Mouse (Mus musculus): ENCODE measurements around the gene Dppa1. TPM values are rescaled to one million over a fixed set of nuclear protein-coding genes. Genes with fewer than 3 reads are reported as not detected.

The Dppa1 gene
- polyA plus RNA-seq, 1 experiment from 2014 or later, result not detected

DNA sequence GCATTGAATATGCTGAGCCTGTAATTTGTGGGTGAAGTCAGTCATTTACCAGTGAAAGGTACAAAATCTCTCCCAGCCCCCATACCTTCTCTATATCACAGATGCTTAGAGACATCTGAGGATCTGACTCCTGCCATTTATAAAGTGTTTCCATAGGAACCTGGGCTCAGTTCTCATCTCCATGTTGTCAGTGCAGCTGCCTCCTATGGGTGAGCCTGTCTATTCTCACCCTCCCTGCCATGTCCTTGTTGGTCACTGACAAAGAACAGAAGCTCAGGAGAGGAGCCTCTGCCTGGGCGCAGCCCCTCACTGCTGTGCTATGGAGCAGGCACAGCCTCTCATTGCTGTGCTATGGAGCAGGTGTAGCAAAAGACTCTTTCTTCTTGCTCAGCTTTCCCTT is 9.1 kb downstream of the Dppa1 start:
- Histone ChIP-seq H3K4me2 (no peak overlapping the region), H3K9ac (no peak overlapping the region), H3K4me3 (replicated peaks) (no peak overlapping the region), H3K4me1 (no peaks in the 10 kb centered on the region), H3K36me3 (no peaks in the 10 kb centered on the region), H3K9me3 (replicated peaks) (no peaks in the 10 kb centered on the region), H3K27ac (no peak overlapping the region), H3K27me3 (no peaks in the 10 kb centered on the region)
- 80% methylated on average over 1 of the region's 1 CpGs for WGBS
- no peak for ATAC-seq (replicated peaks; ENCODE audit: low FRiP score)

DNA sequence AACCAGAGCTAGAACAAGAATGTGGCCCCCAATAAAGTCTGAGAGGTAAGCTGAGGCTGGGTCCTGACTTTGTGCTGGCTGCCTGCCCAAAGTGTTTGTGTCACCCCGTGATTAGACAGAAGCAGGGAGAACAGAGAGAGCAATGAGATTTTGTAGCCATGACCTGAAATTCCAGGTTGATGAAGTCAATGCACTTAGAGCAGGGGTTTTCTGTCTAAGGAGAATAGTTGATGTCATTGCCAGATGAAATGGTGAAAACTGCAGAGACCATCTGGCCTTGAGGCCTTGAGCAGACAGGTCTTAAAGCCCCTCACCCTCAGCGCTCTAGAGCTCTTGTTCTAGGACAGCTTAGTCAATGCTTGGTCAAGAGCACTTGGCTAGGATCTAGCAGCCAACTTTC is 36.6 kb downstream of the Dppa1 start:
- no peak overlapping the region for H3K9ac ChIP-seq
- H3K4me1 ChIP-seq, result no peaks in the 10 kb centered on the region
- no peak for ATAC-seq (replicated peaks; ENCODE audit: low FRiP score)
- no peak overlapping the region for H3K4me3 ChIP-seq (replicated peaks)
- no peaks in the 10 kb centered on the region for H3K9me3 ChIP-seq (replicated peaks)
- WGBS, result 76% methylated on average over 2 of the region's 2 CpGs
- no peak overlapping the region for H3K4me2 ChIP-seq
- no peaks in the 10 kb centered on the region for H3K27me3 ChIP-seq
- H3K36me3 ChIP-seq, result no peaks in the 10 kb centered on the region
- no peak overlapping the region for H3K27ac ChIP-seq

DNA sequence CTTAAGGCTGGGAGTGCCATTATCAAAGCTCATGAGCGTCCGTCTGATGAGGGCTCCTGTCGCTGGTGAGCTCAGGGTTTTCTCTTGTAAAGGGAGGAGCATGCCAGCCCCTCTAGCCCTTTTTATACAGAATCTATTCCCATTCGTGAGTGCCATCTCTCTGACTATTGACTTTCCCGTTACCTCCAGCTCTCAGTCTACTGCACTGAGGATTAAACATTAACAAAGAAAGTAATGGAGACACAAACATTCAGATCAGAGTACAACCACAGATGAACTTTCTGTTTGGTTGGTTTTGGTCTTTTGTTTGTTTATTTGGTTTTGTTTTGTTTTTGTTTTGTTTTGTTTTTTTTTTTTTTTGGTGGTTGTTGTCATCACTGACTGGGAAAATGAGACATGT is 46.3 kb downstream of the Dppa1 start:
- Histone ChIP-seq H3K36me3 (no peaks in the 10 kb centered on the region), H3K4me2 (no peak overlapping the region), H3K27ac (no peak overlapping the region), H3K27me3 (no peaks in the 10 kb centered on the region), H3K4me1 (no peaks in the 10 kb centered on the region), H3K9me3 (replicated peaks) (no peaks in the 10 kb centered on the region), H3K9ac (no peak overlapping the region), H3K4me3 (replicated peaks) (no peak overlapping the region)
- ATAC-seq (replicated peaks; ENCODE audit: low FRiP score), result no peak
- WGBS, result 71% methylated on average over 5 of the region's 5 CpGs

DNA sequence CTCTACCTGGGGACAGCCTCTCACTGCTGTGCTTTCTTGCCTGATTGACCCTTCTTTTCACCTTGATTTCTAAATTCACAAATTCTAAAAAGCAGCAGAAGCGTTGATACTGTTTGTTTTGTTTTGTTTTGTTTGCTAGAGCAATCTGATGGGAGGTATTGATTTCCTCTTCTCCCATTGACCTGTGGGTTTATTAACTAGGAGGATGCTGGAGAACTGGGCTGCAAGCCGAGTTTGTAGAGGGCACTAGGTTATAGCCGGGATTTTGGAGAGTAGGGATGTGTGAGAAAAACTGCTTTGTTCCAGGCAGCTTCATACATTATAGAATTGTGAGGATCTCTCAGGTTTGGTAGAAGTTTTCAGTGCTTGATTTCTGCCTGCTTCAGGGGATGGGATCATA is 48.6 kb downstream of the Dppa1 start:
- no peaks in the 10 kb centered on the region for H3K36me3 ChIP-seq
- H3K9me3 ChIP-seq (replicated peaks), result no peaks in the 10 kb centered on the region
- H3K4me1 ChIP-seq, result no peaks in the 10 kb centered on the region
- no peak for ATAC-seq (replicated peaks; ENCODE audit: low FRiP score)
- no peaks in the 10 kb centered on the region for H3K27me3 ChIP-seq
- no peak overlapping the region for H3K4me3 ChIP-seq (replicated peaks)
- no peak overlapping the region for H3K27ac ChIP-seq
- no peak overlapping the region for H3K4me2 ChIP-seq
- H3K9ac ChIP-seq, result no peak overlapping the region
- WGBS, result 79% methylated on average over 3 of the region's 3 CpGs

DNA sequence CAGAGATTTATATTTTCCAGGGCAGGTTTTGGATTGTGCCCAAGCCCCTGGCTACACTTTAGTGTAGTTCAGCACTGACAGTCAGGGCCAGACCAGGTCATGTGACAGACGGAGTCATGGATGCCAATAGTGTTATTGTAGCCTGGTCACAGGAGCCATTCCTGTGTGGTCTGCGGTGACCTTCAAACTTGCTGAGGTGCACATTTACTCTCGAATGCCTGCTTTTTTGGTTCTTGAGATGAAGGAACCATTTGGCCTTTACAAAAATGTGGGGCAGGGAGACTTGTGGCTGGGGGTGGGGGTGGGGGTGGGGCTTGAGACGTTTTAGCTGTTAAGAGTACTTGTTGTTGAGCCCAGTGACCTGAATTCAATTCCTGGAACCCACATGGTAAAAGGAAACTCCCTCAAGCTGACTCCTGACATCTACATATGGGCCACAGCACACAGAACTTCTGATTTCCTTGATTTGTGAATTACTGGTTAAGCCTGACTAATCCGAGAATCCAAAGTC is 50.2 kb downstream of the Dppa1 start:
- Histone ChIP-seq H3K4me2 (no peak overlapping the region), H3K27me3 (no peaks in the 10 kb centered on the region), H3K27ac (no peak overlapping the region), H3K4me1 (no peaks in the 10 kb centered on the region), H3K9me3 (replicated peaks) (no peaks in the 10 kb centered on the region), H3K4me3 (replicated peaks) (no peak overlapping the region), H3K9ac (no peak overlapping the region), H3K36me3 (no peaks in the 10 kb centered on the region)
- 0 out of 2 replicates have a peak, but pooled peaks have one; percentile 69 for ATAC-seq (replicated peaks; ENCODE audit: low FRiP score)
- 40% methylated on average over 5 of the region's 5 CpGs for WGBS

DNA sequence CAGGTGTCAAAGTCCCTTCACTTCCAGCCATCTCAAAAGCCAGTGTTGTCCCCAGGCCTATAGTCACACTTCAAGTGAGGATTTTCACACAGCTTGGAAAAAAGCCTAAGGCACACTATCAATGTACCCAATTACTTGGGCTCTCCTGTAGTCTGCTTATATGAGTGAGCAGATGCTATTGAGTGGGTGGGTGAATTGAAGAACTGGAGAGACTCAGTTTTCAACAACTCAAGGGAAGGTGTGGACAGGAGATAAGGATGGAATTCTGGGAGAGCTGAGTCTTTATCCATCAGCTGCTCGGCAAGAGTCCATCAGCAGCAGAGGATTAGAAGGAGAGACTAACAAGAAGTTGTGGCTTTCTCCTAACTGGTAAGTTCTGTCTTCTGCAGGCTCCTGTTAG is 57.7 kb downstream of the Dppa1 start, which contains the start of gene BC053393:
TSS of gene BC053393 (plus strand) at position 210 of the 400 bp plus-strand sequence.
- no peak within 1 kb of the TSS for H3K4me3 ChIP-seq (replicated peaks)
- 71% methylated on average over 1 of the region's 1 CpGs for WGBS
- no peak within 1 kb of the TSS for H3K9ac ChIP-seq
- no peak for ATAC-seq (replicated peaks; ENCODE audit: low FRiP score)
- H3K27me3 ChIP-seq, result no peaks in the 10 kb centered on the region
- no peaks in the 10 kb centered on the region for H3K36me3 ChIP-seq
- H3K9me3 ChIP-seq (replicated peaks), result no peaks in the 10 kb centered on the region
- no peak within 1 kb of the TSS for H3K27ac ChIP-seq
- H3K4me1 ChIP-seq, result no peaks in the 10 kb centered on the region
- no peak within 1 kb of the TSS for H3K4me2 ChIP-seq

DNA sequence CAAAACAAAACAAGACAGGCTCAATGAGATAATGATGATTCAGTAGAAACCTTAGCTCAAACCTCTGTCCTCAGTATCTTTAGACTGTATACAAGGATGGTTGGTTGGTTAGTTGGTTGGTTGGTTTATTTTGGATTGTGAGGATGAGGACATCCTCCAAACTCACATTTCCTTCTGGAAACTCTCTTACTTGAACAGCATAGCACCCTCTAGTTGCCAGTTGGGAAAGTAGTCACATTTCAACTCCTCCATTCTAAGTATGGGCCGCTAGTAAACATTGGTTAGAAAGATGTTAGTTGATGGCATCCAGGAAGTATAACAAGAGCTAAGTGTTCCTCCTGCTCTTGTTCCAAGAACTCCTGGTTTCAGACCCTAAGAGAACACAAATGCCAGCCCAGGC is 60.0 kb downstream of the Dppa1 start:
- Histone ChIP-seq H3K27ac (no peak overlapping the region), H3K4me1 (no peaks in the 10 kb centered on the region), H3K36me3 (no peaks in the 10 kb centered on the region), H3K27me3 (no peaks in the 10 kb centered on the region), H3K9me3 (replicated peaks) (no peaks in the 10 kb centered on the region), H3K4me3 (replicated peaks) (no peak overlapping the region), H3K9ac (no peak overlapping the region), H3K4me2 (no peak overlapping the region)
- WGBS, result 78% methylated on average over 1 of the region's 1 CpGs
- ATAC-seq (replicated peaks; ENCODE audit: low FRiP score), result no peak

DNA sequence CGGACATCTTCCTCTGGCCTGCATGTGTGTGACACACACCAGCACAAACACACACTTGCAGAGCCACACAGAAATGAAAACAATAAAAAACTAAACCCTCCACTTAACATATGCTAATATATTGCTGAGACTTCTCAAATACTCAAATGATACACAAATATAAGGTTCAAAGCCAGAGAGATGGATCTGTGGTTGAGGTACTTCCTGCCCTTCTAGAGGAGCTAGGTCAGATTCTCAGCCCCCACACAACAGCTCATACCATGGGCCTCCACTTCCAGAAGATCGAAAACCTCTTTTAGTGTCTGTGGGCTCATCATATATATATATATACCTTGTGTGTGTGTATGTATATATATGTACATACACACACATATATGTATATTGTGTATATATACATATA is 63.1 kb downstream of the Dppa1 start:
- no peak overlapping the region for H3K9ac ChIP-seq
- H3K27me3 ChIP-seq, result no peaks in the 10 kb centered on the region
- H3K4me1 ChIP-seq, result no peaks in the 10 kb centered on the region
- no peak overlapping the region for H3K27ac ChIP-seq
- H3K4me3 ChIP-seq (replicated peaks), result no peak overlapping the region
- H3K9me3 ChIP-seq (replicated peaks), result no peaks in the 10 kb centered on the region
- no peaks in the 10 kb centered on the region for H3K36me3 ChIP-seq
- no peak overlapping the region for H3K4me2 ChIP-seq
- 96% methylated on average over 2 of the region's 2 CpGs for WGBS
- no peak for ATAC-seq (replicated peaks; ENCODE audit: low FRiP score)

DNA sequence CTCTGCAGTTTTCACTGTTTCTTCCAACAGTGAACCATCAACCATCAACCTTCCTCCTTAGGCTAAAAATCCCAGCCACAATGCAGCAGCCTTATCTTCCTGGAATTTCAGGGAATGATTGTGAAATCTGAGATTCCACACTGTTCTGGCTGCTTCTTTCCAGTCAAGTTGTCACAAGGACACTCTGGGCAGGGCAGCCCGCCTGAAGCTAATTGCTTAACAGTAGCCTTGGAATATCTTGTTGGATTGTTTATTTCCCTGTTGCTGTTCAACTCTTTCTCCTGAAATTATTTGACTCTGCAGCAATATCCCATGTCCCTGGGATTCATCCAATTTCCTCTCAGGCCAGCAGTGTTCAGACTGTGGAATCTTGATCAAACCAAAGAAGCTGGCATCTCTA is 64.4 kb downstream of the Dppa1 start:
- no peak for ATAC-seq (replicated peaks; ENCODE audit: low FRiP score)
- no peaks in the 10 kb centered on the region for H3K9me3 ChIP-seq (replicated peaks)
- H3K9ac ChIP-seq, result no peak overlapping the region
- H3K4me2 ChIP-seq, result no peak overlapping the region
- H3K4me3 ChIP-seq (replicated peaks), result no peak overlapping the region
- H3K27ac ChIP-seq, result no peak overlapping the region
- no peaks in the 10 kb centered on the region for H3K27me3 ChIP-seq
- H3K36me3 ChIP-seq, result no peaks in the 10 kb centered on the region
- 56% methylated on average over 1 of the region's 1 CpGs for WGBS
- H3K4me1 ChIP-seq, result no peaks in the 10 kb centered on the region

DNA sequence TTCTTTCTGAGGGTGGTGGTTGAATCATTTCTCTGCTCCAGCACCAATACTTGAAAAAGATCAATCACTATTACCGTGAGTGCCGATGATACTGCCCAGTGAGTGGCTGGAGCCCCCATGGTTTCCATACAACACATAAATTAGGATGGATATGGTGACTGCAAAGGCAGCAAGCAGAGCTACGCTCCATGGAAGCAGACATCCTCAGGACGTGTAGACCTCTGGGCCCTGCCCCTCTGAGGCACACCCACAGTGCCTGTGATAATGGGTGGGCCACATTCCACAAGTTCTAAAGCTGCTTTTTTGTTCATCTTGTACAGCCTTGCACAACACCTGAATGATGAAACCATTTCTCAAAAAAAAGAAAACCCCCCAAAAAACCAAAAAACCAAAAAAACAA is 68.0 kb downstream of the Dppa1 start:
- Histone ChIP-seq H3K27ac (no peak overlapping the region), H3K4me2 (no peak overlapping the region), H3K36me3 (no peaks in the 10 kb centered on the region), H3K9me3 (replicated peaks) (no peaks in the 10 kb centered on the region), H3K4me3 (replicated peaks) (no peak overlapping the region), H3K27me3 (no peaks in the 10 kb centered on the region), H3K4me1 (no peaks in the 10 kb centered on the region), H3K9ac (no peak overlapping the region)
- ATAC-seq (replicated peaks; ENCODE audit: low FRiP score), result no peak
- 81% methylated on average over 4 of the region's 4 CpGs for WGBS

Other genes with a start within 250 kb of the Dppa1 start
- gene Itk, start 239.7 kb downstream of the Dppa1 start, polyA plus RNA-seq (2015; fragmentation: Nextera tagmentation; extraction: Ambion mirVana), result 0.18 and 0.28 TPM in 2 replicates
- not detected in 2 replicates for gene Fam71b, start 232.7 kb downstream of the Dppa1 start, polyA plus RNA-seq (2015; fragmentation: Nextera tagmentation; extraction: Ambion mirVana)
- gene Med7, start 192.3 kb downstream of the Dppa1 start, polyA plus RNA-seq (2015; fragmentation: Nextera tagmentation; extraction: Ambion mirVana), result 80.5 and 81.3 TPM in 2 replicates
- 0.09 TPM in 1 of 2 replicates, not detected in the other for gene Havcr2, start 174.3 kb downstream of the Dppa1 start, polyA plus RNA-seq (2015; fragmentation: Nextera tagmentation; extraction: Ambion mirVana)
- gene Gm12169, start 105.0 kb downstream of the Dppa1 start, polyA plus RNA-seq (2015; fragmentation: Nextera tagmentation; extraction: Ambion mirVana), result not detected in 2 replicates
- not detected in 2 replicates for gene BC053393, start 57.7 kb downstream of the Dppa1 start, polyA plus RNA-seq (2015; fragmentation: Nextera tagmentation; extraction: Ambion mirVana)
- gene Timd2, start 77.8 kb upstream of the Dppa1 start, polyA plus RNA-seq (2015; fragmentation: Nextera tagmentation; extraction: Ambion mirVana), result 0.81 and 1.7 TPM in 2 replicates
- gene Havcr1, start 105.8 kb upstream of the Dppa1 start, polyA plus RNA-seq (2015; fragmentation: Nextera tagmentation; extraction: Ambion mirVana), result 0.36 and 0.45 TPM in 2 replicates
- 0.21 and 0.36 TPM in 2 replicates for gene Timd4, start 181.5 kb upstream of the Dppa1 start, polyA plus RNA-seq (2015; fragmentation: Nextera tagmentation; extraction: Ambion mirVana)

Measured in kidney, embryonic 15.5 days (tissue).